Mouse (Mus musculus) stomach, embryonic 14.5 days (tissue): Measurements from ENCODE around the gene Celf5. TPM values are rescaled to one million over a fixed set of nuclear protein-coding genes. Genes with fewer than 3 reads are reported as not detected.

Experiments used
- ATAC-seq: fragments of 200-750 bp; cut with Nextera tagmentation; 2 replicates; pipeline ENCODE4 v1.8.0; 2017; ENCODE audit warnings: low read depth, moderate TSS enrichment; ENCODE audit not compliant: insufficient number of reproducible peaks, insufficient read depth, low FRiP score
- H3K27ac ChIP-seq: fragments of 300-500 bp; sonication (generic); 2 replicates; pipeline ENCODE4 v1.5.1; 2014; ENCODE audit warnings: mild to moderate bottlenecking, low read length, moderate library complexity, mixed read lengths
- H3K27me3 ChIP-seq: fragments of 300-500 bp; sonication (generic); 2 replicates; pipeline ENCODE4 v1.6.1; 2014; ENCODE audit warnings: low read length, control low read depth, mixed read lengths; ENCODE audit not compliant: control insufficient read depth, insufficient read depth
- H3K36me3 ChIP-seq: fragments of 300-500 bp; sonication (generic); 2 replicates; pipeline ENCODE4 v1.6.1; 2014; ENCODE audit warnings: mild to moderate bottlenecking, control low read depth, low read length, moderate library complexity, mixed read lengths; ENCODE audit not compliant: control insufficient read depth, insufficient read depth
- H3K4me1 ChIP-seq: fragments of 300-500 bp; sonication (generic); 2 replicates; pipeline ENCODE4 v1.6.1; 2014; ENCODE audit warnings: low read length, control low read depth, mixed read lengths; ENCODE audit not compliant: control insufficient read depth, insufficient read depth
- H3K4me2 ChIP-seq: fragments of 300-500 bp; sonication (generic); replicated peaks from 2 replicates; pipeline ENCODE4 v1.6.1; 2014; ENCODE audit warnings: low read depth, low read length, control low read depth
- H3K4me3 ChIP-seq: fragments of 300-500 bp; sonication (generic); 2 replicates; pipeline ENCODE4 v1.5.1; 2014; ENCODE audit warnings: low read depth, low read length, control low read depth
- H3K9ac ChIP-seq: fragments of 300-500 bp; sonication (generic); replicated peaks from 2 replicates; pipeline ENCODE4 v1.6.1; 2014; ENCODE audit warnings: low read depth, mild to moderate bottlenecking, control low read depth, low read length, moderate library complexity, mixed read lengths
- H3K9me3 ChIP-seq: fragments of 300-500 bp; sonication (generic); 2 replicates; pipeline ENCODE4 v1.6.1; 2016; ENCODE audit warnings: low read depth, low read length, control low read depth; ENCODE audit not compliant: control insufficient read depth
- WGBS: fragments of 180-500 bp; shearing (Covaris S2); extraction: QIAGEN DNeasy Blood & Tissue Kit; methylation state at CpG from one replicate; pipeline ENCODE4 v1.1.7; 2014; 5-methylcytosine and 5-hydroxymethylcytosine counted together
- microRNA-seq: library from miRNA; unstranded; fragments of <30 nt; microRNA quantifications from one replicate; pipeline ENCODE4, GENCODE M21; 2016
- polyA plus RNA-seq: library from polyadenylated mRNA; unstranded; fragments of >200 nt; fragmentation: Nextera tagmentation; extraction: Ambion mirVana; gene quantifications from 2 replicates; pipeline ENCODE4 v1.2.1, GENCODE M21; 2014

The Celf5 gene
- polyA plus RNA-seq, 1 experiment from 2014 or later: 1.7 TPM

GRCm38 (mm10) chr10:81410350-81410749 is 72.2 kb downstream of the Celf5 start:
- Histone ChIP-seq H3K27ac (peak overlapping the region; percentile 82; the same call in 1 of the 2 replicates), H3K9ac (no peak overlapping the region), H3K4me3 (no peak overlapping the region), H3K9me3 (no peaks in the 10 kb centered on the region), H3K4me2 (0 out of 2 replicates have a peak overlapping the region, but pooled peaks have one; percentile 1), H3K36me3 (peaks cover 17% of the 10 kb centered on the region), H3K27me3 (no peaks in the 10 kb centered on the region), H3K4me1 (peaks cover 66% of the 10 kb centered on the region)
- WGBS: 54% methylated on average over 4 of the region's 4 CpGs
- no peak for ATAC-seq

- ATAC-seq: no peak
- H3K27ac ChIP-seq: peak overlapping the region; percentile 34; the same call in 1 of the 2 replicates
- WGBS: 29% methylated on average over 8 of the region's 8 CpGs
- no peak overlapping the region for H3K4me3 ChIP-seq
- no peak overlapping the region for H3K9ac ChIP-seq
- H3K36me3 ChIP-seq: peaks cover 23% of the 10 kb centered on the region
- H3K27me3 ChIP-seq: no peaks in the 10 kb centered on the region
- H3K9me3 ChIP-seq: no peaks in the 10 kb centered on the region
- no peak overlapping the region for H3K4me2 ChIP-seq
- H3K4me1 ChIP-seq: peaks cover 56% of the 10 kb centered on the region
Measured at GRCm38 (mm10) chr10:81409330-81409729, 73.2 kb downstream of the Celf5 start.

Small RNA genes lying within 50 kb of the gene (microRNA-seq; reads per million reads assigned to microRNA genes)
- not detected for gene Gm25595
- 1.3 reads per million for gene Mir1191b

Other genes with a start within 250 kb of the Celf5 start
- 9.2 and 10.8 TPM in 2 replicates for gene Zfr2, start 249.6 kb downstream of the Celf5 start, polyA plus RNA-seq
- 3.4 and 3.9 TPM in 2 replicates for gene Matk, start 229.8 kb downstream of the Celf5 start, polyA plus RNA-seq
- 223 and 246 TPM in 2 replicates for gene Mrpl54, start 215.8 kb downstream of the Celf5 start, polyA plus RNA-seq
- gene Apba3, start 215.7 kb downstream of the Celf5 start, polyA plus RNA-seq: 47.0 and 51.1 TPM in 2 replicates
- 21.6 and 25.2 TPM in 2 replicates for gene Tjp3, start 191.1 kb downstream of the Celf5 start, polyA plus RNA-seq
- gene Pip5k1c, start 189.7 kb downstream of the Celf5 start, polyA plus RNA-seq: 50.1 and 51.4 TPM in 2 replicates
- gene Cactin, start 161.6 kb downstream of the Celf5 start, polyA plus RNA-seq: 21.3 and 21.7 TPM in 2 replicates
- gene Tbxa2r, start 154.0 kb downstream of the Celf5 start, polyA plus RNA-seq: 23.1 and 23.4 TPM in 2 replicates
- 0.07 TPM in 1 of 2 replicates, not detected in the other for gene Gipc3, start 139.4 kb downstream of the Celf5 start, polyA plus RNA-seq
- gene Hmg20b, start 132.2 kb downstream of the Celf5 start, polyA plus RNA-seq: 98.6 TPM in 2 replicates
- gene Mfsd12, start 125.2 kb downstream of the Celf5 start, polyA plus RNA-seq: 4.7 and 4.8 TPM in 2 replicates
- gene 4930404N11Rik, start 116.9 kb downstream of the Celf5 start, polyA plus RNA-seq: 0.43 and 0.59 TPM in 2 replicates
- gene Fzr1, start 104.2 kb downstream of the Celf5 start, polyA plus RNA-seq: 81.3 and 88.7 TPM in 2 replicates
- 44.8 and 48.5 TPM in 2 replicates for gene Dohh, start 98.3 kb downstream of the Celf5 start, polyA plus RNA-seq
- gene Gm48551, start 98.2 kb downstream of the Celf5 start, polyA plus RNA-seq: 3.1 and 4.1 TPM in 2 replicates
- gene Gm48552, start 93.7 kb downstream of the Celf5 start, polyA plus RNA-seq: 1.0 and 1.1 TPM in 2 replicates
- 17.7 and 21.5 TPM in 2 replicates for gene Smim24, start 89.7 kb downstream of the Celf5 start, polyA plus RNA-seq
- 76.0 and 80.1 TPM in 2 replicates for gene Nfic, start 27.1 kb downstream of the Celf5 start, polyA plus RNA-seq
- 79.1 and 79.3 TPM in 2 replicates for gene Ncln, start 13.7 kb upstream of the Celf5 start, polyA plus RNA-seq
- gene S1pr4, start 17.4 kb upstream of the Celf5 start, polyA plus RNA-seq: 0.41 and 0.72 TPM in 2 replicates
- gene Gna15, start 41.5 kb upstream of the Celf5 start, polyA plus RNA-seq: 3.6 and 7.4 TPM in 2 replicates
- gene Gna11, start 62.5 kb upstream of the Celf5 start, polyA plus RNA-seq: 86.2 and 89.3 TPM in 2 replicates
- 363 and 388 TPM in 2 replicates for gene Aes, start 76.8 kb upstream of the Celf5 start, polyA plus RNA-seq
- gene Tle2, start 91.9 kb upstream of the Celf5 start, polyA plus RNA-seq: 17.7 and 19.1 TPM in 2 replicates
- 14.3 and 18.2 TPM in 2 replicates for gene Tle6, start 118.4 kb upstream of the Celf5 start, polyA plus RNA-seq
- gene BC025920, start 123.6 kb upstream of the Celf5 start, polyA plus RNA-seq: 0.57 and 0.69 TPM in 2 replicates
- 33.4 and 43.4 TPM in 2 replicates for gene Sirt6, start 145.1 kb upstream of the Celf5 start, polyA plus RNA-seq
- 7.8 and 9.1 TPM in 2 replicates for gene Ankrd24, start 145.8 kb upstream of the Celf5 start, polyA plus RNA-seq
- 6.0 and 6.3 TPM in 2 replicates for gene Gm10778, start 166.3 kb upstream of the Celf5 start, polyA plus RNA-seq
- gene Zfp433, start 222.1 kb upstream of the Celf5 start, polyA plus RNA-seq: 22.1 and 23.8 TPM in 2 replicates